Mouse (Mus musculus) G1E (cell line): Measurements from ENCODE around the gene Stx6.

ENCODE experiments used
- CTCF ChIP-seq: IDR thresholded peaks from 2 replicates; pipeline ENCODE4 v1.5.1; 2012; ENCODE audit warnings: low read depth, low read length, inconsistent platforms, mixed read lengths
- GATA1 ChIP-seq: IDR thresholded peaks from 2 replicates; pipeline ENCODE4 v1.6.1; 2012; ENCODE audit warnings: borderline replicate concordance, low read length, inconsistent platforms, mixed read lengths
- POLR2AphosphoS5 ChIP-seq: IDR thresholded peaks from 2 replicates; pipeline ENCODE4 v1.6.1; 2012; ENCODE audit warnings: low read depth, low read length, inconsistent platforms; ENCODE audit not compliant: insufficient replicate concordance
- TAL1 ChIP-seq: conservative IDR thresholded peaks from 2 replicates; pipeline ENCODE4 v1.6.1; 2012; ENCODE audit warnings: low read depth, low read length, inconsistent platforms, mixed read lengths

DNA sequence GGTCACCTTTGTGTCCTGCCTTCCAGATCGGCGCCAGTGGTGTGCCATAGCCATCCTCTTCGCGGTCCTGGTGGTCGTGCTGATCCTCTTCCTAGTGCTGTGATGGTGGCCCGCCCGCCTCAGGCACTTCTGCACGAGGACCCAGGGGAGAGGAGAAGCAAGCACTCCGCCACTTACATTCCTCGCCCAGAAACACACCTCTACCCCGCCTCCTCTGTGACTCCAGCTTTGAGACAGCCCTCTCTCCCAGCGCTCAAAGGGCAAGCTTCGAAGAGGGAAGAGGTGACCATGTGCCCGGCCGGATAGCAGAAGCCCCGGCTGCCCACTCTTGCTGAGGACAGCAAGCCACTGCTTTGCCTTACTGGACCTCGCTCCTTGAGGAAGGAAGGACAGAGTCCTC, 43.4 kb downstream of the Stx6 start:
- TF ChIP-seq CTCF (no peak), GATA1 (no peak), TAL1 (no peak), POLR2AphosphoS5 (no peak)
